Mouse (Mus musculus) forebrain, postnatal 0 days (tissue): ENCODE data around the gene Ift80. TPM values are rescaled to one million over a fixed set of nuclear protein-coding genes. Genes with fewer than 3 reads are reported as not detected.
A peak's percentile ranks its signal among the peaks of the same experiment; 100 is the strongest.

Source experiments
- ATAC-seq: fragments of 200-750 bp; cut with Nextera tagmentation; 2 replicates; pipeline ENCODE4 v1.8.0; 2017; ENCODE audit warnings: mild to moderate bottlenecking, moderate library complexity
- DNase-seq: peaks from one replicate; pipeline ENCODE4 v3.0.0-alpha.2; 2015
- H3K27ac ChIP-seq: fragments of 300-500 bp; sonication (generic); 2 replicates; pipeline ENCODE4 v1.5.1; 2014; ENCODE audit warnings: low read depth, mild to moderate bottlenecking, antibody characterized with exemption, low read length, moderate library complexity, mixed read lengths
- H3K27me3 ChIP-seq: fragments of 300-500 bp; sonication (generic); 2 replicates; pipeline ENCODE4 v1.6.1; 2014; ENCODE audit warnings: mild to moderate bottlenecking, low read length, mixed read lengths; ENCODE audit not compliant: insufficient read depth
- H3K36me3 ChIP-seq: fragments of 300-500 bp; sonication (generic); 2 replicates; pipeline ENCODE4 v1.6.1; 2014; ENCODE audit warnings: mild to moderate bottlenecking, moderate library complexity; ENCODE audit not compliant: insufficient read depth
- H3K4me1 ChIP-seq: fragments of 300-500 bp; sonication (generic); 2 replicates; pipeline ENCODE4 v1.6.1; 2014; ENCODE audit warnings: antibody characterized with exemption; ENCODE audit not compliant: insufficient read depth
- H3K4me2 ChIP-seq: fragments of 300-500 bp; sonication (generic); 2 replicates; pipeline ENCODE4 v1.6.1; 2014; ENCODE audit warnings: low read depth, mild to moderate bottlenecking, moderate library complexity
- H3K4me3 ChIP-seq: fragments of 300-500 bp; sonication (generic); 2 replicates; pipeline ENCODE4 v1.5.1; 2014; ENCODE audit warnings: low read depth, low read length, mixed read lengths
- H3K9ac ChIP-seq: fragments of 300-500 bp; sonication (generic); 2 replicates; pipeline ENCODE4 v1.6.1; 2014; ENCODE audit warnings: mild to moderate bottlenecking
- H3K9me3 ChIP-seq: fragments of 300-500 bp; sonication (generic); 2 replicates; pipeline ENCODE4 v1.6.1; 2016; ENCODE audit warnings: low read length
- CTCF ChIP-seq: sonication (generic); IDR thresholded peaks from 2 replicates; pipeline ENCODE4 v1.5.1; 2016; ENCODE audit warnings: antibody characterized with exemption, control low read depth, low read depth
- WGBS: fragments of 180-500 bp; shearing (Covaris S2); extraction: QIAGEN DNeasy Blood & Tissue Kit; methylation state at CpG from one replicate; pipeline ENCODE4 v1.1.7; 2014; 5-methylcytosine and 5-hydroxymethylcytosine counted together
- microRNA counts: library from miRNA; unstranded; fragments of <30 nt; microRNA quantifications from one replicate; lab custom pipeline; 2015
- microRNA-seq, 2 experiments: library from miRNA; unstranded; fragments of <30 nt; microRNA quantifications; one replicate each; pipeline ENCODE4; 2016
- polyA plus RNA-seq: library from polyadenylated mRNA; unstranded; fragments of >200 nt; fragmentation: Nextera tagmentation; extraction: Ambion mirVana; gene quantifications from 2 replicates; pipeline ENCODE4 v1.2.1, GENCODE M21; 2015
- total RNA-seq: library from RNA; depleted of rRNA; stranded (reverse); fragments of >200 nt; gene quantifications from 2 replicates; pipeline ENCODE4 v1.2.3, GENCODE M21; 2014; rRNA removed

Ift80 gene
- total and polyA plus RNA-seq, 2 experiments from 2014 or later = 3.8 to 8.9 TPM

- Histone ChIP-seq H3K9ac (no peak overlapping the region), H3K27ac (no peak overlapping the region), H3K36me3 (no peaks in the 10 kb centered on the region), H3K4me3 (no peak overlapping the region), H3K27me3 (no peaks in the 10 kb centered on the region), H3K4me1 (no peaks in the 10 kb centered on the region), H3K4me2 (no peak overlapping the region), H3K9me3 (no peaks in the 10 kb centered on the region)
- DNase-seq (no peak), ATAC-seq (peak; percentile 60)
- TF ChIP-seq CTCF = no peak
- WGBS = 61% methylated on average over 3 of the region's 3 CpGs
Observed at GRCm38 (mm10) chr3:68848323-68848722, 156.0 kb downstream of the Ift80 start.

- no peak for DNase-seq
- Histone ChIP-seq H3K27me3 (no peaks in the 10 kb centered on the region), H3K4me2 (no peak overlapping the region), H3K9me3 (no peaks in the 10 kb centered on the region), H3K4me1 (no peaks in the 10 kb centered on the region), H3K9ac (no peak overlapping the region), H3K27ac (no peak overlapping the region), H3K4me3 (no peak overlapping the region), H3K36me3 (no peaks in the 10 kb centered on the region)
- TF ChIP-seq CTCF = no peak
- 94% methylated on average over 4 of the region's 4 CpGs for WGBS
- no peak for ATAC-seq
Observed at GRCm38 (mm10) chr3:68844025-68844424, 160.3 kb downstream of the Ift80 start.

MicroRNAs encoded within 50 kb of the gene (microRNA counts, 519-probe panel; counts per million panel counts)
- microRNA mmu-miR-15b (lab: Ali Mortazavi, UCI) = 6,731 counts per million, percentile 88 among the panel's probes with 10 or more counts

Small RNAs within 50 kb of the gene (microRNA-seq; reads per million reads assigned to microRNA genes)
- gene Mir15b = 867 to 1,643 reads per million in 2 experiments
- gene Mir16-2 = 515 to 725 reads per million in 2 experiments

Other genes starting within 250 kb of the Ift80 start
- 9.8 and 13.4 TPM in 2 replicates for gene 1110032F04Rik, start 135.0 kb downstream of the Ift80 start, total RNA-seq
- 2.5 and 2.6 TPM in 2 replicates for gene 1110032F04Rik, start 135.0 kb downstream of the Ift80 start, polyA plus RNA-seq
- 16.4 and 21.1 TPM in 2 replicates for gene Smc4, start 168 bp upstream of the Ift80 start, total RNA-seq
- 19.4 and 30.2 TPM in 2 replicates for gene Smc4, start 168 bp upstream of the Ift80 start, polyA plus RNA-seq
- gene Trim59, start 40.2 kb upstream of the Ift80 start, total RNA-seq = 8.0 and 8.6 TPM in 2 replicates
- gene Trim59, start 40.2 kb upstream of the Ift80 start, polyA plus RNA-seq = 21.3 and 22.1 TPM in 2 replicates
- 83.8 and 91.1 TPM in 2 replicates for gene Kpna4, start 122.5 kb upstream of the Ift80 start, total RNA-seq
- 26.3 and 32.7 TPM in 2 replicates for gene Kpna4, start 122.5 kb upstream of the Ift80 start, polyA plus RNA-seq
- not detected in 2 replicates for gene Arl14, start 217.8 kb upstream of the Ift80 start, total RNA-seq
- gene Arl14, start 217.8 kb upstream of the Ift80 start, polyA plus RNA-seq = not detected in 2 replicates